Mouse (Mus musculus) skeletal muscle tissue, adult 2 months (tissue): ENCODE measurements at regions not wholly inside any gene's neighbourhood (a gene's known extent, or its start where the extent isn't known, plus 50 kb on each side); places are given as distances from the start of the nearest gene placed in this dataset.
A peak's percentile ranks its signal among the peaks of the same experiment; 100 is the strongest.
"Not testable (repeated sequence)": the region's sequence is repeated elsewhere in the genome, so short reads cannot be mapped to it uniquely, and the experiment has no call there.

Experiments
- DNase-seq: peaks from one replicate; pipeline ENCODE4 v3.0.0-alpha.2; 2012; ENCODE audit warnings: low read depth, low spot score

- DNase-seq: no peak
These were observed 137.0 kb downstream of the Sptssa start for GRCm38 (mm10) chr12:54519370-54519769.

- DNase-seq: no peak
These were observed 139.1 kb downstream of the Sptssa start for GRCm38 (mm10) chr12:54517265-54517664.

GRCm38 (mm10) chr12:54516463-54516862 is 139.9 kb downstream of the Sptssa start:
- DNase-seq: no peak

GRCm38 (mm10) chr12:54516039-54516438 is 140.3 kb downstream of the Sptssa start:
- not testable (repeated sequence) for DNase-seq

GRCm38 (mm10) chr12:54509903-54510302 is 146.5 kb downstream of the Sptssa start:
- DNase-seq: peak; percentile 15

- DNase-seq: no peak
These were observed 153.6 kb downstream of the Sptssa start for GRCm38 (mm10) chr12:54502775-54503174.

- DNase-seq: peak; percentile 16
These were observed 156.4 kb downstream of the Sptssa start for GRCm38 (mm10) chr12:54499963-54500362.

GRCm38 (mm10) chr12:54495701-54496374 is 160.5 kb downstream of the Sptssa start:
- no peak for DNase-seq

- DNase-seq: no peak
These were observed 161.5 kb downstream of the Sptssa start for GRCm38 (mm10) chr12:54494756-54495375.

GRCm38 (mm10) chr12:54492737-54493136 is 163.6 kb downstream of the Sptssa start:
- peak; percentile 84 for DNase-seq

GRCm38 (mm10) chr12:54490460-54490859 is 165.9 kb downstream of the Sptssa start:
- no peak for DNase-seq

GRCm38 (mm10) chr12:54489675-54490074 is 166.7 kb downstream of the Sptssa start:
- peak; percentile 62 for DNase-seq

- DNase-seq: no peak
These were observed 168.7 kb downstream of the Sptssa start for GRCm38 (mm10) chr12:54487689-54488088.

GRCm38 (mm10) chr12:54482020-54482419 is 174.4 kb downstream of the Sptssa start:
- DNase-seq: no peak

GRCm38 (mm10) chr12:54479841-54480240 is 176.5 kb downstream of the Sptssa start:
- no peak for DNase-seq

GRCm38 (mm10) chr12:54472881-54473280 is 183.5 kb downstream of the Sptssa start:
- DNase-seq: no peak

- no peak for DNase-seq
These were observed 184.0 kb downstream of the Sptssa start for GRCm38 (mm10) chr12:54472407-54472806.

GRCm38 (mm10) chr12:54467635-54468034 is 188.7 kb downstream of the Sptssa start:
- DNase-seq: no peak

- DNase-seq: no peak
These were observed 192.6 kb downstream of the Sptssa start for GRCm38 (mm10) chr12:54463806-54464205.

GRCm38 (mm10) chr12:54461411-54461810 is 195.0 kb downstream of the Sptssa start:
- DNase-seq: no peak

- no peak for DNase-seq
These were observed 196.2 kb downstream of the Sptssa start for GRCm38 (mm10) chr12:54460135-54460523.

GRCm38 (mm10) chr12:54459462-54460134 is 196.8 kb downstream of the Sptssa start:
- no peak for DNase-seq

- DNase-seq: no peak
These were observed 199.6 kb downstream of the Sptssa start for GRCm38 (mm10) chr12:54456731-54457130.
